Mouse (Mus musculus) embryo, embryonic 10.5 days (tissue): Measurements from ENCODE around the gene Rtn1.
A peak's percentile ranks its signal among the peaks of the same experiment; 100 is the strongest.
"Not testable (repeated sequence)": the region's sequence is repeated elsewhere in the genome, so short reads cannot be mapped to it uniquely, and the experiment has no call there.

ENCODE experiments used
- DNase-seq: peaks from one replicate; pipeline ENCODE4 v3.0.0-alpha.2; 2015; ENCODE audit warnings: low spot score

The Rtn1 gene

DNA sequence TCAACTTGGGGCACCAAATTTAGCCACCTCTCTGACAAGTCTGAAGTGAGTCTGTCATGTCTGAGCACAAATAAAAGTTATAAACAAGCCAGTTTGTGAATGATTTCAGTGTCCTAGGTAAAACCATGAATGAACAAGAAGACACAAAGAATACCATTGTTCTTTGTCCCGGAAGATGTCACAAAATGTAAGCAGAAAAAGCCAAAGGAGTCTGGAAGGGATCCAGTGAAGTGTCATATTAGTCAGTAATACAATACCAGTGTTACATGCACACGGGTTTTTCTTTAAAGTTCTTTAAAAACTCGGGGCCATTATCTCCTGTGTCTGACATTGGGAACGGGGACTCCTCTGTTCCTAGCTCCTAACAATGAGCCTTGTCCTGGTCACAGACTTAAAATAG lies 85.1 kb downstream of the Rtn1 start:
- no peak for DNase-seq

DNA sequence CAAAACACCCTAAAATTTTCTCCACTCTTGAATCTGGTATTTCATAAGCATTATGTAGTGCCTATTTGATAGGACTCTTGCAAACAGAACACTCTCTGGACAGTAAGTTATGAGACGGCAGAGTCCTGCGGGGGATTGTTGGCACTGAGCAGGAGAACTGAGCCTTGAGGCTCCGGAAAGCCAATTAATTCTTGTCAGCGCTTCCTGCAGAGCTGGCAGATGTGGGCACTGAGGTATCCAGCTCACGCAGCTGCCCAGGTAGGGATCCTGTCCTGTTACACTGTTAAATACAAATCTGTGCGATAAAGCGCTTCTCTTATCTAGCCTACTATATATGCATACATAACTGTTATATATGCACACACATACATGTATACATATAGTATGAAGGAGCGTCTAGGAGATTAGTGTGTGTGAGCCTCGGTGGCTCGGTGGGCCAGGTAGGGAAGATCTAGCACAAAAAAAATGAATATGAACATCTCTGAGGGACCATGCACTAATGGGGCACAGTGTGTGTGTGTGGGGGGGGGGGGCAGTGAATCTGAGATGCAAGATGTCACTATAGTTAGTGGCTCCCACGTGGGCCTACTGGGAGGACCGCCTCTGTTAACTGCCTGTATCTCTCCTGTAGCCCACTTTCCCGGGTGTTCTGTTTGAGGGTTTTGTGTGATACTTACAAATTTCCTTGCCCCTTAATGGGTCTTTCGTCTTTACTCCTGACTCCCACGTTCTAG lies 93.0 kb downstream of the Rtn1 start:
- DNase-seq, result no peak

DNA sequence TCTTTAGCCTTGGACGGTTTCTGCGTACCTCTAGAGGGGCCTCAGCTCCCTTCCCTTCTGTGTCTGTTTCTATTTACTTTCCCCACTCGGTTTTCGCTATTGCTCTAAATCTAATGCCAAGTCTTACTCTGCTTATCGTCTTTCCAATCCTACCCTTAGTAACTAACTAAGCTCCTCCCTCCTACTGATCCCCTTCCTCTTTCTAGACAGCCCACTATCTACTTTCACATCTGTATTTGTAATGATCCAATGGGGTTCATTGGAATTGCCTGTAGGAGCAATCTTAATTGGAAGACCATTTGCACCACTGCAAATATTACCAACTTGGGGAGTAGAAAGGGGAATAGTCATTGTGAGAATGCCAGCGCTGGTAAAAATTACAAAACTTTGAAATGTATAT lies 98.0 kb downstream of the Rtn1 start:
- no peak for DNase-seq

DNA sequence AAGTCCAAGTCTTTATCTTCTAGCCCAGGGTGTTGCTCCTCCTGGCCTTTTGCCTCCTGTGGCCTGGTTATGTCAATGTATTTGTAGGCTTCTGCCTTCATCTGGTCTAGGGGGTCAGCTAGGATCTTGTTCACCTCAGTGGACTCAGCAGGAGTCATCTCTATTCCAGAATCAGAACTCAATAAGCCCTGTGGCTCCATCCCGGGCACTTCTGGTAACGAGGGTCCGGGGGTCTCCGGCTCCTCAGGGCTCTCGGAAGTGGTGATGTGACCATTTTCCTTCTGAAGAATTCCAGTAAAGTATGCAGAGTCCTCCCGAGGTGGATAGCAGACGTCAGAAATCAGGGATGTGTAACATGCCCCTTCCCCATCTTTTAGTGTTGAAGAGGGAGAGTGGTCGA lies 100.3 kb downstream of the Rtn1 start:
- no peak for DNase-seq

DNA sequence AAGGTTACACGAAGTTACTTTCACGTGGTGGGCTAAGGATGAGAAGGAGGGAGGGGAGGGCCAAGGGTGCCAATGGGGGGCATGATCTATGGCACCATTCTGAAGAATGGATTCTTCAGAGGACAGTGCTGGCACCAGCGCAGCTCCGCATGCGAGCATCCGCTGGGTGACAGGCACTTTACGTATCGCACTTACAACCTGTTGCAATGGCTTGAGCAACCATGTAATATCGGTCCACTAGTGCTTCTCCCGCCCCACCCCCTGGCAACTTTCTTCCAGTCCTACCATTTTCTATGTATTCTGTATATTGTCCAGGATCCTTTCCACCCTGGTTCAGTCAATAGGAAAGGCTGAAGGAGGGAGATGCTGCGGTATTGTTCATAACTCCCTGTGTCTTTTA lies 102.6 kb downstream of the Rtn1 start:
- DNase-seq, result no peak

DNA sequence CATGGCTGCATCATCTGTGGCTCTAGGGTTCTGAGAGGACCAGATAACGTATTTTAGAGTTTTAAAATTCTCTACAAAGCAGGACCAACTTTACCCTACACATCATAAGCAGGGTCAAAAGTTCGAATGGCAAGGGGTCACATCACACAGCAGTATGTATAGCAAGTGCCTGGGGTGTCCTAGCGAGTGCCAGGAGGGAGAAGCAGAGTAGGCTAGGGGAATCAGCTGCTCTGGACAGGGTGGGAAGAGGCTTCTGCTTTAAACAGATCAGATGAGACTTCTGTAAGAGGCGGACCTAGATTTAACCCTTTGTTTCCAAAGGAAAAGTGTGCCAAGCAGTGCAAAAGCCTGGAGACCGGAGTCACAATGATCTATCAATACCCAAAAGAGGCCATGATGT lies 103.4 kb downstream of the Rtn1 start:
- DNase-seq, result peak; percentile 16

DNA sequence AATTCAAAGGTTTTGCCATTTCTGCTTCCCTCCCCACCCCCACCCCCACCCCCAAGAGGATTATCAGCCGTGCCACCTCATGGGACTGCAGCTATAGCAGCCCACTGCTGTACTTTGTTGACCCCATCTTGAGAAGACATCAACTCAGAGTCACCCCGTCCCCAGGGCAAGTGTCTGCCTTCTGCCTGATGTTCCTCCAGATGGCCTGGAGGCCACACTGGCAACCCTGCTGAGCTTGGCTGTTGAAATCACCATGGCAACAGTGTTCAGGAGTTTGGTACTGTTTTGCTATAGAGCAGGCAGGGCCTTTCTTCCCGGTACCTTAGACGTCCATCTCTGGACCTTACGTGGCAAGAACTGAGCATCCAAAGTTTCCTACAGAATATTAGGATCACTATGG lies 103.9 kb downstream of the Rtn1 start:
- peak; percentile 72 for DNase-seq

DNA sequence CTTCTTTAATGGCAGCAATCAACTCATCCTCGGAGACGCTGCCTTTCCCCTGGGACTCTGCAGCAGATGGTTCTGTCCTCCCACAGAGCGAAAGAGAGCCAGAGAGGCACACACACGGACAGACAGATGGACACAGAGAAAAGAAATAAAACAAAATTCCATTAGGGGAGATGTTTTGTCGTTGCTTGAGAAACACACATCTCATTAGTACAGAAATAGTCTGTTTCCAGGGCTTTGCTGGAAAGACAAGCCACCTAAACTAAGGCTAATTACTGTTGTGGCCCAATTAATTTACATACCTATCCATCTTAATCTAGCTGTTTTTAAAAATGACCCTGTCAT lies 104.5 kb downstream of the Rtn1 start:
- DNase-seq, result no peak

DNA sequence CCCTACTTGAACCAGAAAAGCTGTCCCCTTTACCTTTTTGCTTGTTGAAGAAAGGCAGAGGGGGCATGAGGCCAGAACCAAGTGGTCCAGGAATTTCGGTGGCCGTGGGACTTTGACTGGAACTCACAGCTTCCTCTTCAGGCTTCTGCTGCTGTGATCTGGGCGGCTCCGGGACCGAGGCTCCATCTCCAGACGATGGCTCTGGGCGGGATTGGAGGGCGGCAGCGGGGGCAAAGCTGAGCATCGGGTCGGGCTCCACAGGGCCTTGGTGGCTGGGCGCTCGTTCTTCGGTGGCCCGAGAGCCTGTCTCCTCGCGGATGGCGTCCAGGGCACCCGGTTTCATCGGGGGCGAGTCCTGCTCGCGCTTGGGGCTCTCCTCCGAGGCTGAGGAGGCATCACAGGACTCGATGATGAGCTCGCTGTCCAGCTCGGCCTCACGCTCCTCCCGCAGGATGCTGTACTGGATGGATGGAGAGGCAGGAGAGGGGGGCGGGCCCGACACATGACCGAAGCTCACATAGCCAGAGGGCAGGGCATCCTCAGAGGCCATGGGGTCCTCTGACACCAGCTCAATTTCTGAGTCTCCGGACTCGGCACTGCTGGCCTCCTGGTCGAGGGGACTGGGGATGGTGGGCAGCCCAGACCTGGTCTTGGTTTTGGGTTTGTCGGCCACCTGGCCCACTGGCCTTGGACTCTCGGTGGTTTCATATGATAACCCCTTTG lies 105.1 kb downstream of the Rtn1 start:
- peak; percentile 23 for DNase-seq

DNA sequence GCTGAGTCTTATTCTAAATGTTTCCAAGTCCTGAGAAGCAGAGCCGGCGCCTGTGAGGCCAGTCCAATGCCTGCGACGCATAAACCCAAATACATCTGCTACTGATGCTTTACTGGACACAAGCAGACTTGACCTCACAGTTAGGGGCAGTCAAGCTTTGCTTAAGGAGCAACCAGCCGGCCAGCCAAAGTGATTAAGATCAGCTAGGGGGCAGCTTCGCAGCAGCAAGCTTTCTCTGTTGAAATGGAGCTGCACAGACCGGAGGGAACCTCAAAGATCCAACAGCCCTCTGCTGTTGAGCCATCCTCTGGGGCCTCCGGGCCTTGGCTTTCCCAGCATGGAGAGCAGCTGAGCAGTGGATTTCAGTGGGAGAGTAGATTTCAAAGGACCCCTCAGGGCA lies 107.4 kb downstream of the Rtn1 start:
- DNase-seq, result peak; percentile 65

DNA sequence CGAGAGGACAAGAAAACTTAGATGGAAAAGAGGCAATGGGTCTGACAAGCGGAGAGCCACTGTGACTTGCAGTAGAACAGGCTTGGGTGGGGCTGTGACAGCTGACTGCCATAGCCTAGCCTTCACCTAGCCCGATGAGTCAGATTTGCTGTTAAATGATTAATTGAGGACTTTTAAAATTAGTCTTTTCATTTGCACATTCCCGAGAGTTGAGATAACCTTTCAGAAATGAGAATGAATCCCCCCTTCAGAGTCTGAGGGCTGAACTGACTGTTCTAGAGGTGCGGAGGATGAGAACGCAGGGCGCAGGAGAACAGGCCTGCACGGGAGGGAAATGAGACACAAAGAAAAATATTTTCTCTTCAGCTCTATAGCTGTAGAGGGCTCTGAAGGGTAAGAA lies 107.9 kb downstream of the Rtn1 start:
- DNase-seq, result no peak

DNA sequence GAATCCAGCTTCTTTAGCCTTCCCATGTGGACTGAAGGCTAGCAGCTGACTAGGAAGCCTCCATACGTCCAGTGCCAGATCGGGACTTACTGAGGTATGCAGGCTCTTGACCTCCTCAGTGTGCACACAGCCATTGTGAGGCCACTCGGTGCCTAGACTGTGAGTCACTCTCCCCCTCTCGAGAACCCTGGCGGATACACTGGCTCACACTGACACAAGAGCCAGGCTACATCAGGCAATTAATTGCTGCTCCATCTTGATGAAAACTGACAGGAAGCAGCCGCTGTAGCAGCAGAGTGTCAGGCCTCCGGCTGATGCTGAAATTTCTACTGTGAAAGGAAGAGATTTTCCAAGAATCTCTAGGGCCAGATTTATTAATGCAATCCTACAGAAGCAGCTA lies 110.6 kb downstream of the Rtn1 start:
- no peak for DNase-seq

DNA sequence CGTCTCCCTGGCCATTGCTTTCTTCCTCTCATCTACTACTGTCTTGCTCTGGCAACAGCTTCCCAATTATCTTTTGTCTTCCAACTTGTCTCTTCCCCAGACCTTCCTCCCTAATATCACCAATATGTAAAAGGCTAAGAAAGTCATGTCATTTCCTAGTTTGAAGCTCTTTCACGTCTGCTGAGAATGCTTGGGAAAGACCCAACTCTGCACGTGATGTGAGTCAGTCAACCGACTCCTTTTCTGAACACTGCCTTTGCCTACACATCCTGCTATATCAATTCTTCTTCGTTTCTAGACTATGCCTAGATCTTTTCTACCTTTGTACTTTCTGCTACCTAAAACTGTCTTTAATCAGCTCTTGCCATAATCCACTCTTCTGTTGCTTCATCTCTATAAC lies 112.3 kb downstream of the Rtn1 start:
- DNase-seq, result no peak

DNA sequence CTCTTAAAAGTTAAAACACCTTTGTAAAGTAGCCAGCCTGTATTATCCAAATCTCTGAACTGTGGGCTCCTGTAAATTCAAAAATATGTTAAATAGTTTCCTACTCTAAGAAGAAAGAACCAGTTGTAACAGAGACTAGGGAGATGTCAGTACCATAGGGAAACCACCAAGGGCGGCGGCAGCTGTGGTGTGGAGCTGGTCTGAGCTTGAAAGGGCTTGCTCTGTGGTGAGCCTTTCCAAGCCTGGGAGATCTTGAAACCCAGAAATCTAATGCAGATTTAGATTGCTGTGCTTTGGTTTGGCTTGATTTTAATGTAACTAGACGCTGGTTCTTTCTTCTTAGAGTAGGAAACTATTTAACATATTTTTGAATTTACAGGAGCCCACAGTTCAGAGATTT lies 115.7 kb downstream of the Rtn1 start:
- not testable (repeated sequence) for DNase-seq

DNA sequence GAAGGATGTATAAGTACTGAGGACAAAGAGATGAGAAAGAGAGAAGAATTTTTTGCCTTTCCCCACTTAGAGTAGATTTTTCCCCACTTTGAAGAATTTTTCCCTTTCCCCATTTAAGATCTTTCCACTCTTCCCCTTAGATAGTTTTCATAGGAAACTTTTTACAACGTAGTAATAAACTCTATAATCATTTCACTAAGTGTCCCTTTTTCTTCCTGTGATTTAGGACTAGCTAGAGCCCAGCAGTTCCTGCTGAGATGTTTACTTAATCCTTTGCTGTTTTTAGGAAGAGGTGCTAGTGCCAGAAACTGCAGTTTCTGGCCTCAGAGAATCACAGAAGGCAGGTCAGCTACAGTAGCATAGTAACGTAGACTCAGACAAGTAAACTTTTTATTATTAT lies 116.3 kb downstream of the Rtn1 start:
- DNase-seq, result no peak

DNA sequence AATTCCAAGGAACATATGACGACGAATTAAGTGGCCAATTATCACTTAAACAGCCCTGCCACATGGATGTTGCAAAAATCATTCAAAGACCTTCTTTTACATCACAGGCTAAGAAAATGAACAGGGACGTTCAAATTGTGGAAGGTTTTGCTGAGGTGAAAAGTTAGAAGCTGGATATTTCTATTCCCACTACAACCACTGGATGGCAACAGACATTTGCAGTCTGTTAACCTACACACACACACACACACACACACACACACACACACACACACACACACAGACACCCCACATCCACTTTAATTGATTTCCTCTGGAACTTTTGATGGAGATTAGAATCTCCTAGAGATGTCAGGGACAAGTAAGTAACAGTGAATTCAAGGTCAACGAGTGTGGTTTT lies 117.6 kb downstream of the Rtn1 start:
- no peak for DNase-seq

DNA sequence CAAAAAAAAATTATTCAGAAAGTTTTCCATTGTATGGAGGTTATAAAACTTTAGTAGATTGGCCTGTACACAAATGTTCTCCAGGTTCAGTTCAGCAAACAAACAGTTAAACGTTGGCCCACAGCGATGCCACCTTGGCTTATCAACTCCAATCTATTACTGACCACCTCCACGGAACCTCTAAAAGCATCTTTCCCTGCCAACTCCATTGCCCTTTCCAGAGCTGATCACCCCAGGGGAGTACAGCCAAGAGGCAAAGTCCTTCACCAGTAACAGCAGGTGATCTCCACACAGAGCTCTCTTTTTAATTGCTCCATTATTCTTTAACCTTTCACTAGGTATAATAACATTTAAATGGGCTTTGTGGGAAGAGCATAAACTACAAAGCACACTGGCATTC lies 120.6 kb downstream of the Rtn1 start:
- DNase-seq, result no peak

DNA sequence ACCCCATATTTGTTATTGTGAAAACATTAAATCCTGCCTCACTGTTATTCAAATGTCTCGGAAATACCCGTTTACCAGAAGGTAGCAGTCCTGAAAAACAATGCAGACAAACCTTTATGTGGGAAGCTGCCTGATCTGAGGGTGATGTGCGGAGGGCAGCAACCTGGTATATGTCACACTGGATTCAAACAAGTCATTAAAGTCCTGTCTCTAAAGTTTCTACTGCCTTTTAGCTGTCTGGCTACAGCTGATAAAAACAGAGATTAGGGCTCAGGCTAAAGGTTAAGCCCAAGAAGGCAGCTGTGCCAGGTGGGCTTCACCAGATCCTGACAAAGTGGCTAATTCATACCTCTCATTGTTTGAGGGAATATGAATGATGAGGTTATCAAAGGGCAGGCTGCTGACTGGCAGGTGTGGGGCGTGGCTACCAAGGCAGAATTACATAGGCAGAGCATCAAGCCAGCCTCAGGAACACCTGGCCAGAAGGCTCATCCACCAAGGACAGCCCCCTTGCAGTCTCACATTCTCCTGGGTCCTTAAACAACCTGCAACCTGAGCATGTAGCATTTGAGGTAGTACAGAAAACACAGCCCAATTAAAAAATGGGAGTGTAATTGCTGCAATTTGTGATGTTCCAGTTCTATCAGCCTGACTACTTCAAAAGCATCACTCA lies 121.4 kb downstream of the Rtn1 start:
- no peak for DNase-seq

DNA sequence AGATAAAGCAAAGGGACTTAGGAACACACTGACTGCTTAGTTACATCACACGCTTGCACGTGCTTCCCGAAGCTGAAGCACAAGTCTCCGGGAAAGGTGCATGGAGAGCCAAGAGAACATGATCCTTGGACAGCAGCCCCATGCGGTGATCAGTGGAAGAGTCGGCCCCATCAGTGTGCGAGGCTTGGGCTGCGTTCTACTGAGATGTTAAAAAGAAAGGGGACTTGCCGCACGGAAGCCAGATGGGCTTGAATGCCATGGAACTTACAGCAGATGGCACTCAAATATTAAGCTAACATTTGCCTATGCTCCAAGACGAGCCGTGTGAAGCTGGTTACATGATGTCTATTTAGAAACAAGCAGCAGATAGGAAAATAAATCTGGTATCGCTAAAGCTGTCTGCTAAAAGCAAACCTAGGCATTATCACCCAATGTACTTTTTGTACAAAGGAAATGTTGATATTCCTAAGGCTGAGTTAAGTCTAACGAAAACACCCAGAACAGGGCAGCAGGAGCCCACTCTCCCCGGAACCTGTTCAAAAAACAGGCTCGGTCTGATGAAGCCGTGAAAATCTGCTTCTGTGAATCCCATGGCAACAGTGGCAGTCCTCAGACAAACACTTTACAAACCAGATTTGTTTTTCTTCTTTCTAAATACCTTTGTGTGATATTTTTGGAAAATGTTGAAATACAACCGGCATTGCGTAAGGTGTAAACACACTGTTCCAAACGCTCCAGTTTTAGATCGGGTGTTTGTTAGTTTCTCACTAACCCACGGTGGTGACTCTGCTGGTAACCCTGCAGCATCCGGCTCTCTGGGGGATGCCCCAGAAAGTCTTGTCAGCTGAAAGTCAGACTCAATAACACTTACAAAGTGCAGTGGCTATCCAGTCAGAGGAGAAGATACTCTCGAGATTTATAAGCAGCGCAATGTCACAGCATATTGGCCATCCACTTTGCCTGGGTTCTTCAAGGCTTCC lies 123.2 kb downstream of the Rtn1 start:
- DNase-seq, result no peak

DNA sequence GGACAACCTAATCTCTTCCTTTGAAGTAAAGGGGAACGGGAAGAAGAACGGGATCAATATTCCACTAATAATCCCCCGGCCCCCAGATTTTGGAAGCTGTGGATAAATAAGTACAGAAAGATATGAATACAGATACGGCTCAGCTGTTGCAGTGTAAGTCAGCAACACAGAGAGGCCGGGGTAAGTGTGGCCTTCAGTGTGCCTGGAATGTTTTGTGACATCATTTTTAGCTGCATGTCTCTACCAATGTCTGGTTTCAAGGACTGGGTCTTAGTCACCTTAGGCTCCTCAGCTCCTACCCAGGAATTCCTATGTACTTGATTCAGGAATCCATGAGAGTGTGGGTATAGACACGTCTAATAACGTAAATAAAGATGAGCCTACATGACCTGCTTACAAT lies 124.3 kb downstream of the Rtn1 start:
- DNase-seq, result no peak

DNA sequence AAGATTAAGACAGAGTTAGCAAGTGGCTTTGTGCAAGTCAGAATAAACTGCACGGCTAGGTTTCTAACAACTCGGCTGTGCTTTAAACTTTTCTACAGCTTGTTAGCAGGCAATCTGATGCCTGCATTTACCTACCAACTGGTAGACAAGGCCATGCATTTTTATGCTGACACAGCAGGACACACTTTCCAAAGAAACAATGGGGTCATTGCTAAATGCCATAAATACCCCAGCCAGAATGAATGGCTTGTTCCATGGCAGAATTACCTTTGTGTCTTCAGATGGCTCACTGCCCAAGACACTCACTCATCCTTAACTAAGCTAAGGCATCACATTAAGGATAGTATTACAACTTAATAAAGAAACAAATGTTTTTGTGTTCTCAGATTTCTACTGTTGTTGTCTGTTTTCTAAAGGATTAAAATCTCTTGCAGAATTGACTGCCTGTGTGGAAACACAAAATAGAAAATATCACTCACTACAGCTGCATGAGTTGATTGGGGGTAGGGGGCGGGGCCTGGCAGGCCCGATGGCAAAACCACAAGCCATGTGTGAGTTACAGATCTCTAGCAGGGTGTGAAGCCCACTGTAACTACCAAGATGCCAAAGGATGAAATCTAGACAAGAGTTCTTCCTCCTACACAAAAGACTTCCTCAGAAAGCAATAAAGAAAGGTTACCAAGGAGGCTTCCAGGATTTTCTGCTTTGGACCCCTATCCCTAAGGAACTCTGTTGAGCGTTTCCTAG lies 129.6 kb downstream of the Rtn1 start:
- DNase-seq, result no peak
